Comparison of ENCODE assay signal across 24 mouse cellular contexts in genomic region chr16:92592207-92592606, GRCm38 (mm10).
DNase-seq lines count a peak whose midpoint lies in the region; ATAC-seq and TF ChIP-seq lines count a peak whose summit lies in the region.
"Had no signal": no experiment of that assay in that cellular context is flagged by ENCODE, and none has a peak within 500 bp of the region (broad histone marks: within the 10 kb centered on the region; RNA-seq: fewer than 3 reads in every experiment).

No protein-coding gene starts in this region.

- H3K4me3 ChIP-seq in embryonic facial prominence, embryonic 13.5 days, result no peak overlapping the region
- H3K4me3 ChIP-seq in embryonic facial prominence, embryonic 10.5 days, result no peak overlapping the region
- H3K4me3 ChIP-seq in midbrain, embryonic 11.5 days (ENCODE audit: low read depth, low read length), result no peak overlapping the region
- no peak overlapping the region for H3K4me3 ChIP-seq in midbrain, embryonic 10.5 days
- H3K4me3 ChIP-seq in limb, embryonic 11.5 days (ENCODE audit: low read depth, low read length), result no peak overlapping the region
- no peak overlapping the region for H3K4me3 ChIP-seq in myocyte
- H3K4me3 ChIP-seq in heart, embryonic 10.5 days, result no peak overlapping the region
- H3K4me3 ChIP-seq: erythroblast, embryonic 14.5 days; forebrain, embryonic 12.5 days; forebrain, embryonic 15.5 days; heart, adult 2 months; hindbrain, embryonic 12.5 days had no signal

- peaks cover 9% of the 10 kb centered on the region for H3K27me3 ChIP-seq in embryonic facial prominence, embryonic 13.5 days
- H3K27me3 ChIP-seq in embryonic facial prominence, embryonic 10.5 days (replicated peaks; ENCODE audit: low read depth, poor library complexity, severe bottlenecking), result peaks cover 28% of the 10 kb centered on the region
- no peaks in the 10 kb centered on the region for H3K27me3 ChIP-seq in midbrain, embryonic 11.5 days (ENCODE audit: control insufficient read depth, insufficient read depth, low read length)
- H3K27me3 ChIP-seq in midbrain, embryonic 10.5 days (ENCODE audit: low read depth, poor library complexity, severe bottlenecking), result no peaks in the 10 kb centered on the region
- no peaks in the 10 kb centered on the region for H3K27me3 ChIP-seq in limb, embryonic 11.5 days (ENCODE audit: control insufficient read depth, insufficient read depth, low read length)
- no peaks in the 10 kb centered on the region for H3K27me3 ChIP-seq in myocyte (ENCODE audit: control insufficient read depth, insufficient read depth, insufficient read length)
- peaks cover 7% of the 10 kb centered on the region; the same call in 1 of the 2 replicates for H3K27me3 ChIP-seq in heart, embryonic 10.5 days (ENCODE audit: insufficient read depth, poor library complexity, severe bottlenecking)
- H3K27me3 ChIP-seq: forebrain, embryonic 15.5 days; hindbrain, embryonic 12.5 days had no signal

- peak overlapping the region; percentile 7; the same call in 1 of the 2 replicates for H3K4me2 ChIP-seq in embryonic facial prominence, embryonic 13.5 days
- no peak overlapping the region for H3K4me2 ChIP-seq in midbrain, embryonic 11.5 days
- H3K4me2 ChIP-seq in limb, embryonic 11.5 days (ENCODE audit: low read depth, severe bottlenecking), result no peak overlapping the region
- peak overlapping the region; percentile 5 for H3K4me2 ChIP-seq in myocyte (ENCODE audit: low read depth)
- H3K4me2 ChIP-seq: forebrain, embryonic 12.5 days; forebrain, embryonic 15.5 days; heart, embryonic 11.5 days; hindbrain, embryonic 12.5 days had no signal

- peaks cover 19% of the 10 kb centered on the region for H3K4me1 ChIP-seq in embryonic facial prominence, embryonic 13.5 days
- peaks cover 9% of the 10 kb centered on the region for H3K4me1 ChIP-seq in embryonic facial prominence, embryonic 10.5 days
- no peaks in the 10 kb centered on the region for H3K4me1 ChIP-seq in midbrain, embryonic 11.5 days (ENCODE audit: control insufficient read depth, insufficient read depth, low read length)
- no peaks in the 10 kb centered on the region for H3K4me1 ChIP-seq in midbrain, embryonic 10.5 days
- H3K4me1 ChIP-seq in limb, embryonic 11.5 days (ENCODE audit: control insufficient read depth, insufficient read depth, low read length), result peaks cover 4% of the 10 kb centered on the region; the same call in 1 of the 2 replicates
- no peaks in the 10 kb centered on the region for H3K4me1 ChIP-seq in heart, embryonic 10.5 days
- H3K4me1 ChIP-seq: hindbrain, embryonic 12.5 days had no signal

- no peaks in the 10 kb centered on the region for H3K79me2 ChIP-seq in myocyte (ENCODE audit: control insufficient read depth, insufficient read depth)

- H3ac ChIP-seq in myocyte (ENCODE audit: control insufficient read depth, insufficient read length), result no peak overlapping the region

- H3K36me3 ChIP-seq in embryonic facial prominence, embryonic 13.5 days, result no peaks in the 10 kb centered on the region
- no peaks in the 10 kb centered on the region for H3K36me3 ChIP-seq in embryonic facial prominence, embryonic 10.5 days (replicated peaks)
- no peaks in the 10 kb centered on the region for H3K36me3 ChIP-seq in midbrain, embryonic 11.5 days (ENCODE audit: control insufficient read depth, insufficient read depth, low read length)
- H3K36me3 ChIP-seq in midbrain, embryonic 10.5 days, result no peaks in the 10 kb centered on the region
- no peaks in the 10 kb centered on the region for H3K36me3 ChIP-seq in limb, embryonic 11.5 days (ENCODE audit: control insufficient read depth, insufficient read depth, low read length)
- H3K36me3 ChIP-seq in myocyte (ENCODE audit: control insufficient read depth, insufficient read depth), result no peaks in the 10 kb centered on the region
- H3K36me3 ChIP-seq in heart, embryonic 10.5 days, result no peaks in the 10 kb centered on the region
- H3K36me3 ChIP-seq: forebrain, embryonic 12.5 days; forebrain, embryonic 15.5 days; hindbrain, embryonic 12.5 days had no signal

- no peak overlapping the region for H3K27ac ChIP-seq in embryonic facial prominence, embryonic 13.5 days
- no peak overlapping the region for H3K27ac ChIP-seq in embryonic facial prominence, embryonic 10.5 days (replicated peaks)
- H3K27ac ChIP-seq in midbrain, embryonic 11.5 days (ENCODE audit: low read depth, low read length), result no peak overlapping the region
- no peak overlapping the region for H3K27ac ChIP-seq in midbrain, embryonic 10.5 days (replicated peaks)
- no peak overlapping the region for H3K27ac ChIP-seq in limb, embryonic 11.5 days (replicated peaks; ENCODE audit: low read depth, low read length)
- H3K27ac ChIP-seq in heart, embryonic 10.5 days, result no peak overlapping the region
- H3K27ac ChIP-seq: forebrain, embryonic 12.5 days; forebrain, embryonic 15.5 days; heart, adult 2 months; hindbrain, embryonic 12.5 days had no signal

- H3K9ac ChIP-seq in embryonic facial prominence, embryonic 13.5 days, result no peak overlapping the region
- H3K9ac ChIP-seq in midbrain, embryonic 11.5 days (ENCODE audit: low read length), result no peak overlapping the region
- H3K9ac ChIP-seq in limb, embryonic 11.5 days (ENCODE audit: low read length), result no peak overlapping the region
- H3K9ac ChIP-seq: forebrain, embryonic 12.5 days; forebrain, embryonic 15.5 days; hindbrain, embryonic 12.5 days had no signal

- no peak for TF ChIP-seq POLR2A in myocyte (IDR thresholded peaks at IDR 0.05; ENCODE audit: insufficient read length, low read depth)

- DNase-seq in embryonic facial prominence, embryonic 10.5 days (ENCODE audit: low spot score), result no peak
- peak; percentile 57 for DNase-seq in midbrain, embryonic 11.5 days (ENCODE audit: low spot score, missing footprints)
- no peak for DNase-seq in midbrain, embryonic 10.5 days (ENCODE audit: low spot score)
- DNase-seq in limb, embryonic 11.5 days (ENCODE audit: low spot score), result no peak
- DNase-seq in heart, embryonic 10.5 days (ENCODE audit: low spot score), result no peak
- DNase-seq in spleen, postnatal 10 days (ENCODE audit: low spot score in 2 of 2), result no peak
- DNase-seq: adrenal gland, adult 2 months; adrenal gland, postnatal 14 days; cerebellum, adult 11-12 months; cerebellum, adult 8-10 months; cerebellum, postnatal 10 days; cerebellum, postnatal 36 days; embryo, embryonic 11 days; gastrocnemius, postnatal 10 days; gastrocnemius, postnatal 36 days; heart, adult 2 months had no signal

- ATAC-seq in embryonic facial prominence, embryonic 13.5 days (ENCODE audit: insufficient number of reproducible peaks, insufficient read depth, low FRiP score, low TSS enrichment, low read depth), result no peak
- ATAC-seq in midbrain, embryonic 11.5 days (ENCODE audit: low FRiP score), result no peak
- ATAC-seq in limb, embryonic 11.5 days (ENCODE audit: insufficient number of reproducible peaks, low FRiP score, low TSS enrichment, low read depth), result 0 out of 2 replicates have a peak, but pooled peaks have one; percentile 39
- ATAC-seq: forebrain, embryonic 15.5 days; hindbrain, embryonic 16.5 days had no signal

- 30% methylated on average over 6 of the region's 6 CpGs for WGBS in embryonic facial prominence, embryonic 13.5 days
- 75% methylated on average over 6 of the region's 6 CpGs for WGBS in embryonic facial prominence, embryonic 10.5 days
- WGBS in midbrain, embryonic 11.5 days, result 80% methylated on average over 6 of the region's 6 CpGs
- 87% methylated on average over 6 of the region's 6 CpGs for WGBS in midbrain, embryonic 10.5 days
- WGBS in limb, embryonic 11.5 days, result 31% methylated on average over 6 of the region's 6 CpGs
- 77% methylated on average over 6 of the region's 6 CpGs for WGBS in heart, embryonic 10.5 days

- H3K9me3 ChIP-seq in embryonic facial prominence, embryonic 13.5 days, result no peaks in the 10 kb centered on the region
- H3K9me3 ChIP-seq in embryonic facial prominence, embryonic 10.5 days, result no peaks in the 10 kb centered on the region
- no peaks in the 10 kb centered on the region for H3K9me3 ChIP-seq in midbrain, embryonic 11.5 days (ENCODE audit: control insufficient read depth, low read length)
- no peaks in the 10 kb centered on the region for H3K9me3 ChIP-seq in midbrain, embryonic 10.5 days (replicated peaks)
- H3K9me3 ChIP-seq in limb, embryonic 11.5 days (ENCODE audit: control insufficient read depth, low read length), result no peaks in the 10 kb centered on the region
- no peaks in the 10 kb centered on the region for H3K9me3 ChIP-seq in heart, embryonic 10.5 days
- H3K9me3 ChIP-seq: forebrain, embryonic 12.5 days; forebrain, embryonic 15.5 days; hindbrain, embryonic 12.5 days had no signal

TF ChIP-seq in myocyte, 11 proteins besides CTCF, POLR2A, EP300 and RAD21:
- no peak for TF ChIP-seq TCF12 (IDR thresholded peaks at IDR 0.05; ENCODE audit: insufficient read depth, poor library complexity, severe bottlenecking)
- TF ChIP-seq MYOG (IDR thresholded peaks at IDR 0.05; ENCODE audit: control insufficient read depth in 1 of 3, insufficient read depth in 1 of 3, insufficient read length in 2 of 3, low read depth in 2 of 3), result no peak
- TF ChIP-seq POLR2AphosphoS2 (IDR thresholded peaks at IDR 0.05; ENCODE audit: insufficient read length, low read depth), result no peak
- TF ChIP-seq MAX (IDR thresholded peaks at IDR 0.05; ENCODE audit: low read depth), result no peak
- TF ChIP-seq USF1 (IDR thresholded peaks at IDR 0.05; ENCODE audit: low read depth), result no peak
- TF ChIP-seq CEBPB (IDR thresholded peaks at IDR 0.05; ENCODE audit: insufficient read depth, poor library complexity, severe bottlenecking), result no peak
- no peak for TF ChIP-seq TCF3 (IDR thresholded peaks at IDR 0.05; ENCODE audit: insufficient read length, low read depth)
- TF ChIP-seq MYOD1 (IDR thresholded peaks at IDR 0.05; ENCODE audit: control insufficient read depth in 1 of 3, insufficient read length in 2 of 3, low read depth in 2 of 3), result no peak

Comparison
In these comparisons a context has a peak if more than half of its experiments do, and no peak if none do; other contexts are left out.
1. H3K4me2 ChIP-seq: peak in embryonic facial prominence, embryonic 13.5 days (single experiment) and myocyte (single experiment); none in midbrain, embryonic 11.5 days (single experiment) and limb, embryonic 11.5 days (single experiment).